Mouse (Mus musculus): Measurements from ENCODE around the gene Wfs1.

DNA sequence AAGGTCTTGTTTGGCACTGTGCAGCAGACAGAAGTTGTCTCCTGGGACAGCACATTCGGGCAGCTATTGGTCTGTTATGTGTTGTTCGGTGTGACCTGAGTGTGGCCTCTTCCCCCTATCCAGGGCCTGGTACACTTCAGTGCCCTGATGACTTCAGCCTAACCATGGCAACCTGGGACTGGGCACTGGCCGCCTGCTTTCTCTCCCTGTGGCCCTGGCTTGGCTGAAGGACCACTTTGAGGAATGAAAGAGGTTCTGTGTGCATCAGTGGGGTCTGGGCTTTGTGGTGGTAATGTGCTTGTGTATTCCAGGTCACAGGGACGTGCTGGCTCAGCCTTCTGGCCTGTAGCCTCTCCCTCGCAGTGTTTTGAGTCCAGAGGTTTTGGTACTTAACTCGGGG is 46.2 kb upstream of the Wfs1 start:
- TF ChIP-seq CTCF (IDR thresholded peaks at IDR 0.05; ENCODE audit: borderline replicate concordance, control insufficient read depth, extremely low read depth, insufficient read depth, low read length, poor library complexity) (no peak), POLR2A (IDR thresholded peaks at IDR 0.05; ENCODE audit: control insufficient read depth, extremely low read depth, insufficient read depth, low read length, poor library complexity) (no peak)
